20 mouse cellular contexts compared by ENCODE assay signal in the genomic region with DNA sequence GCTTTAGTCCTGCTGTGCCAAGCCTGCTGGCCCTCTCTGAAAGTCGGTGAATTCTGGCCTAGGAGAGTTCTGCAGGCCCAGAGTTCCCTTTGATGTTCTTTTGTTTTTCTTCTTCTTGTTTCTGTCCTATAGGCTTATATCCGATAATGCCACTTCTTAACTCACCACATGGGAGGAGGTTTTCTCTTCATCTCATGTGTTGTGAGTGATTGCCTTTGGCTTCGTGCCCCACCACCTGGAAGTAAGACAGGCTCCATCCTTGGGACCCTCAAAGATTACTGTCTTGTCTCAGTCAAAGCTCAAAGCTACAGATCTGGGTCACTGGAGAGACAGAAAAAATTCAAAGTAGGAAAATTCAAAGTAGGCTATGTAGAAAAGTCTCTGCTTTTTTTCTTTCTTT.
"Had no signal": no experiment of that assay in that cellular context is flagged by ENCODE, and none has a peak within 500 bp of the region (broad histone marks: within the 10 kb centered on the region; RNA-seq: fewer than 3 reads in every experiment).

No protein-coding gene starts in this region.

- H3K9ac ChIP-seq: kidney, embryonic 15.5 days; limb, embryonic 12.5 days; liver, embryonic 14.5 days; liver, postnatal 0 days; lung, embryonic 14.5 days; midbrain, embryonic 13.5 days had no signal

- H3K36me3 ChIP-seq: kidney, embryonic 15.5 days; limb, embryonic 12.5 days; midbrain, embryonic 10.5 days; midbrain, embryonic 13.5 days had no signal

- H3K9me3 ChIP-seq: kidney, embryonic 15.5 days; limb, embryonic 12.5 days; midbrain, embryonic 10.5 days; midbrain, embryonic 13.5 days had no signal

- H3K4me3 ChIP-seq: kidney, embryonic 15.5 days; left cerebral cortex, adult 2 months; limb, embryonic 12.5 days; megakaryocyte, embryonic 14.5 days; midbrain, embryonic 10.5 days; midbrain, embryonic 13.5 days had no signal

- ATAC-seq: liver, postnatal 0 days; lung, postnatal 0 days; midbrain, embryonic 13.5 days; midbrain, embryonic 16.5 days had no signal

- DNase-seq: kidney, adult 11 months; kidney, adult 8-10 months; kidney, postnatal 10 days; kidney, postnatal 36 days; layer of hippocampus, postnatal 36 days; liver, postnatal 0 days; lung, embryonic 14.5 days; thymus, adult 2 months; thymus, postnatal 14 days; thymus, postnatal 4 days had no signal

- H3K4me1 ChIP-seq: kidney, embryonic 15.5 days; megakaryocyte, embryonic 14.5 days; midbrain, embryonic 10.5 days; midbrain, embryonic 13.5 days had no signal

- H3K27me3 ChIP-seq: kidney, embryonic 15.5 days; limb, embryonic 12.5 days; megakaryocyte, embryonic 14.5 days; midbrain, embryonic 13.5 days had no signal

- H3K4me2 ChIP-seq: kidney, embryonic 15.5 days; limb, embryonic 12.5 days; liver, embryonic 11.5 days; lung, embryonic 14.5 days; midbrain, embryonic 13.5 days had no signal

- H3K27ac ChIP-seq: kidney, embryonic 15.5 days; left cerebral cortex, adult 2 months; liver, embryonic 14.5 days; midbrain, embryonic 10.5 days; midbrain, embryonic 13.5 days had no signal
